Mouse (Mus musculus): Measurements from ENCODE around the gene Fat2.

GRCm38 (mm10) chr11:55380908-55381307 lies 44.5 kb upstream of the Fat2 start:
- TF ChIP-seq POLR2A (IDR thresholded peaks at IDR 0.05; ENCODE audit: borderline replicate concordance, control insufficient read depth, low read depth, low read length): no peak
- TF ChIP-seq CTCF (IDR thresholded peaks at IDR 0.05; ENCODE audit: control insufficient read depth, insufficient read depth, low read length): no peak
